Mouse (Mus musculus) cortical plate, adult 2 months (tissue): ENCODE measurements around the gene Nme6. TPM values are rescaled to one million over a fixed set of nuclear protein-coding genes. Genes with fewer than 3 reads are reported as not detected.
"Not testable (repeated sequence)": the region's sequence is repeated elsewhere in the genome, so short reads cannot be mapped to it uniquely, and the experiment has no call there.

ENCODE experiments used
- H3K27ac ChIP-seq: fragments of 200-500 bp; 2 replicates; pipeline ENCODE4 v1.5.1; 2012; ENCODE audit warnings: low read length, control low read depth, inconsistent platforms; ENCODE audit not compliant: insufficient read depth
- H3K4me1 ChIP-seq: fragments of 200-500 bp; 2 replicates; pipeline ENCODE4 v1.6.1; 2011; ENCODE audit warnings: low read length; ENCODE audit not compliant: control insufficient read depth, insufficient read depth
- H3K4me3 ChIP-seq: fragments of 200-500 bp; 2 replicates; pipeline ENCODE4 v1.5.1; 2011; ENCODE audit warnings: mild to moderate bottlenecking, low read length, control low read depth; ENCODE audit not compliant: insufficient read depth
- CTCF ChIP-seq: fragments of 200-500 bp; IDR thresholded peaks from 2 replicates; pipeline ENCODE4 v1.5.1; 2011; ENCODE audit warnings: mild to moderate bottlenecking, control low read depth, low read length; ENCODE audit not compliant: insufficient read depth; ENCODE audit errors: extremely low read depth
- POLR2A ChIP-seq: fragments of 200-500 bp; IDR thresholded peaks from 2 replicates; pipeline ENCODE4 v1.6.1; 2011; ENCODE audit warnings: mild to moderate bottlenecking, low read length, control low read depth; ENCODE audit not compliant: insufficient read depth; ENCODE audit errors: extremely low read depth
- polyA plus RNA-seq: library from polyadenylated mRNA; depleted of rRNA; stranded (reverse); fragments of >200 nt; gene quantifications from 2 replicates; pipeline ENCODE4 v1.2.3, GENCODE M21; 2012; rRNA removed

The Nme6 gene
- 13.6 and 14.9 TPM in 2 replicates for polyA plus RNA-seq

DNA sequence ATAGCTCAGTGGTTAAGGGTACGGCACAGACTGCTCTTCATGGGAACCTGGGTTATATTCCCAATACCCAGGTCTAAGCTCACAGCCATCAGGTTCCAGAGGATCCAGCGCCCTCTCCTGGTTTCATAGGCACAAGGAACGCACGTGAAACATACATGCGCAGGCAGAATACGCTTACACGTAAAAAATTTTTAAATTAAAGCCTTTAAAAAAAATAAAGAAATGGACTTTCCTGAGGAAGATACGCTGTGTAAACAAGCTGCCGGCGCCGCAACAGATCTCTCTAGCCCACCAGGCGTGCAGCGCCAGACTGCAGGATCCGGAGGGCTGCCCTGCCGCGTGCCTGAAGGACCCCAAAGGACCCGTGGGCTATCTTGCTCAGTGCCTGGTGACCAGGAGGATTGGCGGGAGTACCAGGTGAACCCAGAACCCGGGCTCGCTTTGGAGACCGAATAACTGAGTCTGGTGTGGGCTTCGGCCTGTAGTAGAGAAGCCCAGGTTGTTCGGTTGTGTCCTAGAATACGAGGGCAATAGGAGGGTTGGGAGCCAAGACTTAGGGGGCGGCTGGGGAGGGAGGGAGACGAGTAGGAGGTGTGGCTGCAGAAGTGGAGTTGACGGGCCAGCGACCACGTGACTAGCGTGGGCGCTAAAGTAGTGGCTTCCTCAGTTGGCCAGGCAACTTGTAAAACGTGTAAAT lies at the start of gene Nme6:
TSS of gene Nme6 (plus strand) at position 359 of the 697 bp plus-strand sequence.
- H3K4me3 ChIP-seq: peak within 1 kb of the TSS; percentile 62
- H3K27ac ChIP-seq: no peak within 1 kb of the TSS
- TF ChIP-seq CTCF: peak; percentile 74
- TF ChIP-seq POLR2A: peak; percentile 76; the same call in 1 of the 2 replicates
- 0 out of 2 replicates have a peak, but pooled peaks cover 2% of the 10 kb centered on the region for H3K4me1 ChIP-seq

DNA sequence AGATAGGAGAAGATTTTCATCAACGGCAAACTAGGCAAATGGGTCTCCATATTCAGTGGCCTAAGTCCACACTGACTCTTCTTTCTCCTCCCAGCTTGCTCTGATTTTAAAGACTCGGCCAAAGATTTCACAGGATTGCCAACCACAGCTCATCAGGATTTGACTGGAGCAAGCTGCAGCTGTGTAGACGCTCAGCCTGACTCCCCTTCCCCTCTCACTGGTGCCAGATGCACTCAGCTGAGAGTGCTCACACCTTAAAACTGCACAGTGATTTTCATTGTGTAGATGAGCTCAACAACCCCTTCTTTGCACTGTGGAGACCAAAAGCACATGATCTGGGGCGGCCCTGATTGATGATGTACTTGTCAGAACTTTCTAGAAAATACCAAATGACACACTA lies 42.0 kb upstream of the Nme6 start, which contains the start of gene Fbxw27:
TSS of gene Fbxw27 (minus strand) at position 101 of the 400 bp plus-strand sequence.
- not testable (repeated sequence) for H3K4me3 ChIP-seq, H3K4me1 ChIP-seq, H3K27ac ChIP-seq

DNA sequence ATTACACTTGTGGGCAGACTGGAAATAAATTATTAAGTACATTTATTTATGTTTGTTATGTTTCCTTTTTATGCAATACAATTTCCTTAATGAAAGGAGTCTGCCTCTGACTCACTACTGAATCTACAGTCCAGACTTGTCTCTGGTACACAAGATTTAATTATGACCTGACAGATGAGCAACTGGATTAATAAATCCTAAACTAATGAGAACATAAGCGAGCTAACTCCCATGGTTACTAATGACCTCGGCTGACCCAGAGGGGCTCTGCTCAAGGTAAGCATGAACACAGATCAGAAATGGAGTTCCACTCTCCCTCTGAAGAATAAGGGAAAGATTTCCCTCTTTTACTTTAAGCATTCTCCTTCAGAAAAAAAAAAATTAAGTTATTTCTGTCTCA lies 37.3 kb upstream of the Nme6 start:
- H3K27ac ChIP-seq: no peak overlapping the region
- H3K4me1 ChIP-seq: no peaks in the 10 kb centered on the region
- H3K4me3 ChIP-seq: no peak overlapping the region
- TF ChIP-seq POLR2A: no peak
- TF ChIP-seq CTCF: no peak

- H3K4me1 ChIP-seq: no peaks in the 10 kb centered on the region
- H3K27ac ChIP-seq: no peak overlapping the region
- TF ChIP-seq POLR2A (no peak), CTCF (no peak)
- no peak overlapping the region for H3K4me3 ChIP-seq
Observed at GRCm38 (mm10) chr9:109795811-109796210, 36.7 kb upstream of the Nme6 start.

GRCm38 (mm10) chr9:109798051-109798450 lies 34.5 kb upstream of the Nme6 start:
- TF ChIP-seq POLR2A: no peak
- peak; percentile 41 for TF ChIP-seq CTCF
- Histone ChIP-seq H3K4me1 (no peaks in the 10 kb centered on the region), H3K4me3 (no peak overlapping the region), H3K27ac (no peak overlapping the region)

DNA sequence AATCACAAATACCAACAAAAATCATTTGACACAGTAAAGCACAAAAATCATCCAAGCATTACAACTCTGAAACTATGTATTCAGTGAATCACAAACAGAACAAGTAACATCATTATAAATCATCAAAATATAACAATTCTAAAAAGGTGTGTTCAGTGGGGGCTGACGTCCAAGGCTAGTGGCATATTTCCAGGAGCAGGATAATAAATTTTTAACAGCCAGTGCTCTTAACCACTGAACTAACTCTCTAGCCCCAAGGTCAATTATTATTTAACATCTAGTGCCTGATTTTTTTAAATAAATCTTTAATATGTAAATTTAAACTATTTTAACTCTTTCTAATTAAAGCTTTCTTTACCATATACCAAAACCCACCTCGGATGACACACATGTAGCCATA lies 27.0 kb upstream of the Nme6 start:
- not testable (repeated sequence) for H3K27ac ChIP-seq, H3K4me3 ChIP-seq, H3K4me1 ChIP-seq

GRCm38 (mm10) chr9:109806260-109806659 lies 26.3 kb upstream of the Nme6 start:
- H3K4me3 ChIP-seq: no peak overlapping the region
- no peaks in the 10 kb centered on the region for H3K4me1 ChIP-seq
- TF ChIP-seq POLR2A: no peak
- no peak for TF ChIP-seq CTCF
- H3K27ac ChIP-seq: no peak overlapping the region

- Histone ChIP-seq H3K4me1 (no peaks in the 10 kb centered on the region), H3K27ac (no peak overlapping the region), H3K4me3 (no peak overlapping the region)
- no peak for TF ChIP-seq CTCF
- no peak for TF ChIP-seq POLR2A
Observed at GRCm38 (mm10) chr9:109806695-109807293, 25.8 kb upstream of the Nme6 start.

DNA sequence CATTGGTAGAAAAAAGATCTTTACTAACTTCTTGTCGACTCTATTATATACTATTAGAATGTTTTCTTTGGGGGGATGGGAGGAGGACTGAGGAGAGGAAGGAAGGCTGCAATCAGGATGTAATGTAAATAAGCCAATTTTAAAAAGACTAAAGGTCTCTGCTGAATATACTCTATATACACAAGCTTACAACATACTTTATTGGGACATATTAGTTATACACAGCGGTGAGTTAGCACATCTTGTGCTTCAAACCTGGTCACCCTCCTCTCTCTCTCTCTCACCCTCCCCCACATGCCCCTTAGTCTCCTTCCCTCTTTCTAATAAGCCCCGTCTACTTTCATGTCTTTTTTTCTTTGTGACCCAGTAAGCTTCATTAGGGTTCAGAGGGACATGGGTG lies 24.7 kb upstream of the Nme6 start:
- no peak overlapping the region for H3K4me3 ChIP-seq
- no peaks in the 10 kb centered on the region for H3K4me1 ChIP-seq
- no peak for TF ChIP-seq POLR2A
- no peak for TF ChIP-seq CTCF
- no peak overlapping the region for H3K27ac ChIP-seq

DNA sequence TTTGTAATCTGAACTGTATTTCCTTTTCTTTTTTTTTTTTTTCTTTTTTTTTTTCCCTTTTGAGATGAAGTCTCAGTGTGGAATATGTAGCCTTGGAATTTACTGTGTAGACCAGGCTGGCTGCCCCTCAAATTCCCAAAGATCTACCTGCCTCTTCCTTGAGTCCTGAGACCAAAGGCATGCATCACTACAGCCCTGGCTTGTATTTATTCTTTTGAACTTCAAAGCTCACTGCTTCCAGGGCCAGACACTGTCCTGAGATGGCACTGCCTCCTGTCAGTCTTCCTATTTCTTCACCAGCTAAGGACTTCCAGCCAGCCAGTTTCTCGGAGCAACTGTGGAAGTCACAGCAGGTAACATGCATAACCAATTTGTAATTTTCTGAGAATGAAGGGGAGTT lies 20.6 kb upstream of the Nme6 start, which contains the start of gene Spink8:
TSS of gene Spink8 (plus strand) at position 301 of the 400 bp plus-strand sequence.
- H3K27ac ChIP-seq: no peak within 1 kb of the TSS
- no peak within 1 kb of the TSS for H3K4me3 ChIP-seq
- no peak for TF ChIP-seq POLR2A
- no peak for TF ChIP-seq CTCF
- peaks cover 1% of the 10 kb centered on the region; the same call in 1 of the 2 replicates for H3K4me1 ChIP-seq
